Mouse (Mus musculus) layer of hippocampus, adult 2 months (tissue): ENCODE data around the gene Stxbp6. TPM values are rescaled to one million over a fixed set of nuclear protein-coding genes. Genes with fewer than 3 reads are reported as not detected.
"Not testable (repeated sequence)": the region's sequence is repeated elsewhere in the genome, so short reads cannot be mapped to it uniquely, and the experiment has no call there.

ENCODE experiments used
- DNase-seq, 2 experiments: peaks; one replicate each; pipeline ENCODE4 v3.0.0; 2022; ENCODE audit warnings: low spot score in 2 of 2
- H3K27ac ChIP-seq: fragments of 200-600 bp; 2 replicates; pipeline ENCODE4 v1.8.1; 2022
- H3K4me3 ChIP-seq: fragments of 200-600 bp; 2 replicates; pipeline ENCODE4 v1.8.1; 2022; ENCODE audit warnings: mild to moderate bottlenecking
- CTCF ChIP-seq: fragments of 200-600 bp; conservative IDR thresholded peaks from 2 replicates; pipeline ENCODE4 v1.8.1; 2022; ENCODE audit warnings: antibody characterized with exemption, mild to moderate bottlenecking, moderate library complexity
- long read RNA-seq, 2 experiments: library from polyadenylated mRNA; stranded (forward); transcript quantifications; one replicate each; pipeline ENCODE4 v2.0.0; 2021; ENCODE audit warnings: borderline mapping rate in 2 of 2
- total RNA-seq, 2 experiments: library from RNA; stranded (reverse); gene quantifications; 2 replicates each; pipeline ENCODE4 v1.2.3; 2021

The Stxbp6 gene
- 100 to 1,000 TPM in 1 of 2 experiments, 10 to 100 TPM in 1; 83.6 to 100 TPM for total RNA-seq
- long read RNA-seq, experiment 1, full-length matches to known transcripts, result 27 of 33 reads
- long read RNA-seq, experiment 1, partial matches to known transcripts, result 0 of 33 reads
- long read RNA-seq, experiment 1, other reads (novel, unspliced or antisense), result 6 of 33 reads
- long read RNA-seq, experiment 2, full-length matches to known transcripts, result 46 of 64 reads
- long read RNA-seq, experiment 2, partial matches to known transcripts, result 2 of 64 reads
- long read RNA-seq, experiment 2, other reads (novel, unspliced or antisense), result 16 of 64 reads

- Histone ChIP-seq H3K4me3 (peak within 1 kb of the TSS; percentile 85), H3K27ac (peak within 1 kb of the TSS; percentile 97)
- DNase-seq, result peak in 1 of 2 experiments; percentile 53
- TF ChIP-seq CTCF, result no peak
These were observed at the start of gene Stxbp6 for GRCm38 (mm10) chr12:45074611-45075342. Gene Stxbp6, minus strand, starts transcription at chr12:45074709.

GRCm38 (mm10) chr12:45102954-45103353 is 28.4 kb upstream of the Stxbp6 start:
- not testable (repeated sequence) for H3K4me3 ChIP-seq, DNase-seq, H3K27ac ChIP-seq

- no peak for TF ChIP-seq CTCF
- Histone ChIP-seq H3K27ac (peak overlapping the region; percentile 68), H3K4me3 (no peak overlapping the region)
- DNase-seq, result no peak
These were observed 19.2 kb upstream of the Stxbp6 start for GRCm38 (mm10) chr12:45093732-45094131.

- H3K4me3 ChIP-seq, result no peak overlapping the region
- no peak for TF ChIP-seq CTCF
- peak overlapping the region; percentile 68; the same call in 1 of the 2 replicates for H3K27ac ChIP-seq
- no peak for DNase-seq
These were observed 17.9 kb upstream of the Stxbp6 start for GRCm38 (mm10) chr12:45092444-45092843.

GRCm38 (mm10) chr12:45083145-45083475 is 8.6 kb upstream of the Stxbp6 start:
- no peak for TF ChIP-seq CTCF
- Histone ChIP-seq H3K27ac (no peak overlapping the region), H3K4me3 (no peak overlapping the region)
- DNase-seq, result no peak

- TF ChIP-seq CTCF, result no peak
These were observed 8.1 kb upstream of the Stxbp6 start for GRCm38 (mm10) chr12:45082379-45083144.

GRCm38 (mm10) chr12:45081617-45082016 is 7.1 kb upstream of the Stxbp6 start:
- DNase-seq, result no peak
- TF ChIP-seq CTCF, result no peak
- H3K27ac ChIP-seq, result no peak overlapping the region
- H3K4me3 ChIP-seq, result no peak overlapping the region

More at GRCm38 (mm10) chr12:45082379-45083144, 8.1 kb upstream of the Stxbp6 start:
- Histone ChIP-seq H3K4me3 (no peak overlapping the region), H3K27ac (no peak overlapping the region)
- no peak for DNase-seq

GRCm38 (mm10) chr12:45080753-45081122 is 6.2 kb upstream of the Stxbp6 start:
- no peak for DNase-seq
- Histone ChIP-seq H3K4me3 (no peak overlapping the region), H3K27ac (no peak overlapping the region)
- no peak for TF ChIP-seq CTCF

- no peak overlapping the region for H3K4me3 ChIP-seq
- TF ChIP-seq CTCF, result no peak
- H3K27ac ChIP-seq, result no peak overlapping the region
- DNase-seq, result no peak
These were observed 5.7 kb upstream of the Stxbp6 start for GRCm38 (mm10) chr12:45080036-45080752.

- peak overlapping the region; percentile 97; the same call in 1 of the 2 replicates for H3K27ac ChIP-seq
- H3K4me3 ChIP-seq, result no peak overlapping the region
- no peak for TF ChIP-seq CTCF
- DNase-seq, result no peak
These were observed 1.1 kb upstream of the Stxbp6 start for GRCm38 (mm10) chr12:45075631-45076030.

- no peak; the same call in none of the 2 replicates for TF ChIP-seq CTCF
- Histone ChIP-seq H3K27ac (peak overlapping the region; percentile 97), H3K4me3 (peak overlapping the region; percentile 85)
- DNase-seq, result peak; percentile 74 to 75
These were observed 387 bp downstream of the Stxbp6 start for GRCm38 (mm10) chr12:45074042-45074601.

- no peak; the same call in 1 of the 2 replicates for TF ChIP-seq CTCF
- peak overlapping the region; percentile 85 for H3K4me3 ChIP-seq
- no peak for DNase-seq
These were observed 1.0 kb downstream of the Stxbp6 start for GRCm38 (mm10) chr12:45073331-45074041.

More at GRCm38 (mm10) chr12:45073331-45074041, 1.0 kb downstream of the Stxbp6 start:
- peak overlapping the region; percentile 97 for H3K27ac ChIP-seq
